Mouse (Mus musculus): Measurements from ENCODE around the gene Rere.

The Rere gene

DNA sequence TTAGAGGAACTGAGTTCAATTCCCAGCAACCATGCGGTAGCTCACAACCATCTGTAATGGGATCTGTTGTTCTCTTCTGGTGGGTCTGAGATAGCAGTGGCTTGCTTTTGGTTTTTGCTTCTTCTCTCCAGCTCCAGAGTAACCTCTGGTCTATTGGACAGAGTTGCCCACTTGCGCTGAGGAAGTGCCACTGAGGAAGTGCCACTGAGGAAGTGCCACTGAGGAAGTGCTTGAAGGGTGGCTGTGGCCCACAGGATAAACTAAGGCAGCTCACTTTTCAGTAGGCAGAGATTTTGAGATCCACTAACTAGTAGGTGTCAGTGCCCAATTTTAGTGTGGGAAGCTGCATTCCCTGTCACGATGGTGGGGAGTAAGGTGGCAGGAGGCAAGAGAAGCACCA, 327.2 kb downstream of the Rere start:
- no peak for DNase-seq (ENCODE audit: low spot score)

- DNase-seq (ENCODE audit: low spot score): no peak
Observed at GRCm38 (mm10) chr4:150613715-150614114, 332.3 kb downstream of the Rere start.

DNA sequence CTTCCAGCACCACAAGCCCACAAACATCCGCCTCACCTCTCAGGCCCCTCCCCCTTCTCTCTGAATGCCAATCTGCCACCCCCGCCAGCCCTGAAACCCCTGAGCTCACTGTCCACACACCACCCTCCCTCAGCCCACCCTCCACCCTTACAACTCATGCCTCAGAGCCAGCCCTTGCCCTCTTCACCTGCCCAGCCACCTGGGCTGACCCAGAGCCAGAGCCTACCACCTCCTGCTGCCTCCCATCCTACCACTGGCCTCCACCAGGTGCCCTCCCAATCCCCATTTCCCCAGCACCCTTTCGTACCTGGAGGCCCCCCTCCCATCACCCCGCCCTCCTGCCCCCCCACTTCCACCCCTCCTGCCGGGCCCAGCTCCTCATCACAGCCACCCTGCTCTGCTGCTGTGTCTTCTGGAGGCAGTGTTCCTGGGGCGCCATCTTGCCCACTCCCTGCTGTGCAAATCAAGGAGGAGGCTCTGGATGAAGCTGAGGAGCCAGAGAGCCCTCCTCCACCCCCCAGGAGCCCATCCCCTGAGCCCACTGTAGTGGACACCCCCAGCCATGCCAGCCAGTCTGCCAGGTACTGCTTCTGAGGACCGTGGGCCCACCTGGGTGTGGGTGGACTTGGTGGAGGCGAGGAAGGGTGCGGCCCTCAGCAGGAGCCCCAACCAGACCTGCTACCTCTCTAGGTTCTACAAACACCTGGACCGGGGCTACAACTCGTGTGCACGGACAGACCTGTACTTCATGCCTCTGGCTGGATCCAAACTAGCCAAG, 334.0 kb downstream of the Rere start:
- DNase-seq (ENCODE audit: low spot score): no peak

GRCm38 (mm10) chr4:150616029-150616420, 334.6 kb downstream of the Rere start:
- no peak for DNase-seq (ENCODE audit: low spot score)

DNA sequence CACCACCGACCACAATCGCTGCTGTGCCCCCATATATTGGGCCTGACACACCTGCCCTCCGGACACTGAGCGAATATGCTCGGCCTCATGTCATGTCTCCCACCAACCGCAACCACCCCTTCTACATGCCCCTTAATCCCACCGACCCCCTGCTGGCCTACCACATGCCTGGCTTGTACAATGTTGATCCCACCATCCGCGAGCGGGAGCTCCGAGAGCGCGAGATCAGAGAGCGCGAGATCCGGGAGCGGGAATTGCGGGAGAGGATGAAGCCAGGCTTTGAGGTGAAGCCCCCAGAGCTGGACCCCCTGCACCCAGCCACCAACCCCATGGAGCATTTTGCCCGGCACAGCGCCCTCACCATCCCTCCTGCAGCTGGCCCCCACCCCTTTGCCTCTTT, 335.4 kb downstream of the Rere start:
- DNase-seq (ENCODE audit: low spot score): no peak

DNA sequence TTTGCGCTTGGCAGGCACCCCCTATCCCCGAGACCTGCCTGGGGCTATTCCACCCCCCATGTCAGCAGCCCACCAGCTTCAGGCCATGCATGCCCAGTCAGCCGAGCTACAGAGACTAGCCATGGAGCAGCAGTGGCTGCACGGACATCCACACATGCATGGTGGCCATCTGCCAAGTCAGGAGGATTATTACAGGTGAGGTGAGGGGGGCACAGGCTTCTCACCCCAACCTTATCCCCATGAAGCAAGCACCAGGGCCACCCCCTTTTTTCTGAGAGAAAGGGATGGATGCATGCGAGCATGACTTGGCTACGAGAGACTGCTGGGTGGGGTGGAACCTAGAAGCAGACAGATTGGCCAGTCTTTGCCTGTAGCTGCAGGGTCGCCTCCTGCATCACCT, 337.6 kb downstream of the Rere start:
- no peak for DNase-seq (ENCODE audit: low spot score)

DNA sequence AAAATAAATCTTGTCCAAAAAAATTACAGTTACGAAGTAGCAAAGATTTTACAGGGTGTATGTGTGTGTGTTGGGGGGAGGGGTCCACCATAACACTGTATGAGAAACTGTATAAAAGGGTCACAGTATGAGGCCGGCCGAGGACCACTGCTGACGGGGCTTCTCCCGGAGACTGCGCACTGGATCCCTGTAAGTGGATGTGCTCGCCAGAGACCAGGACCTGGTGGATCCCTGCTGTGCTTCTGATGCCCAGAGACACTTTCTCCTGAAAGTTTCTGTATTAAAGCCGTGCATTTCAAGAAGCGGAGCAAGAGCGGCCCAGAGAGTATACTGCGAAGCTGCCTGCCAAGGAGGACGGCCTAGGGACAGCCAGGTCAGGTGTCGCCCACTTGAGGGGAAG, 341.2 kb downstream of the Rere start:
- DNase-seq (ENCODE audit: low spot score): no peak

GRCm38 (mm10) chr4:150624214-150624823, 342.9 kb downstream of the Rere start:
- DNase-seq (ENCODE audit: low spot score): no peak

DNA sequence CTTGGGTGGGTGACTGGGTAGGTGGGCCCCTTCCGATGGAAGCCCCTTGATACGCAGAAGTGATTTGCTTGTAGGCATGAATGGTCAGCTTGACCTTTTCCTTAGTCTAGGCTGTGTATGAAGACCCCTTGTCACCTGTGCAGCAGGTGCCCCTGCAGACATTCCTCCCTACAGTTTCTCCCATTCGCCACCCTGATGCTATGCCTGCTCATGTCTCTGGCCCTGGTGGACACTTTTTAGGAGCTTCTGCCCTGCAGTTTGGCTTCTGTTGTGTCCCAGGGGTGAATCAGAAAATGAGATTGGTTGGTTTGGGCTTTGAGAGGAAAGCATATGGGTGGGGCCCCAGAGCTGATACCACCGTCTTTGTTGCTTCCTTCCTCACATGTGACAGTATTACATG, 343.5 kb downstream of the Rere start:
- no peak for DNase-seq (ENCODE audit: low spot score)

DNA sequence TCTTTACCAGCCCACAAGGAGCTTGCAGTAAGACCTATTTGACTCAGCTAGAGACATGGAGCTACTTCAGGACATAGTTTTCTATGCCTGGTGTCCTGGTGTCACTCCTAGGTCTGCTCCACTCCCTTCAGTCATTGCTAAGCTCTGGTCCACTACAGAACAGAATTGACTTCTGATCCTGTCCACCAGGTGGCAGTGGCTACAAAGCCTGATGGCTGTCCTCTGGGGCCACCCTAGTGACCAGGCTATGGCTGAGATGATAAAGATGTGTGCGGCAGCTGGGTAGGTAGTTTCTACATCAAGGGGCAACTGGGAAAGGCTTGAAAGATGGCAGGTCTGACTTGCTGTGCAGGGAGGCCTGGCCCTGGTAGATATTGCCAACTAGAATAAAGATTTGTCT, 344.0 kb downstream of the Rere start:
- peak; percentile 83 for DNase-seq (ENCODE audit: low spot score)

- peak; percentile 53 for DNase-seq (ENCODE audit: low spot score)
Observed at GRCm38 (mm10) chr4:150625951-150626732, 344.7 kb downstream of the Rere start.

DNA sequence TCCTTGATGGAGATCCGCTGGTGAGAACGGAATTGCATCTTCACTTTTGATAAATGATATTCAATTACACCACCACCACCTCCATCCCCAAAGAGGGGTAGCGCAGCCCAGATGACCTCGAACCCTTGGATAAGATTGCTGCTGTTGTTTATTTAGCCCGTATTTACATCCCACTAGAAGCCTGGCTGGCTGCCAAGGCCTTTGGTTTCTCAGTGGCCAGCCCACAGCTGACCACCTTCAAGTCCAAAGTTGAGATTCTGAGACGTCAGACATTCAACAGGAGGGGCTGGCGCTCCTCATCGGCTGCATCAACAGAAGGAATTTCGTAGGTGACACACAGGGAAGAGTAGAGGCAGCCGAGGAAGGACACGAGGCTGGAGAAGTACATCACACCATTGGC, 347.8 kb downstream of the Rere start:
- no peak for DNase-seq (ENCODE audit: low spot score)

DNA sequence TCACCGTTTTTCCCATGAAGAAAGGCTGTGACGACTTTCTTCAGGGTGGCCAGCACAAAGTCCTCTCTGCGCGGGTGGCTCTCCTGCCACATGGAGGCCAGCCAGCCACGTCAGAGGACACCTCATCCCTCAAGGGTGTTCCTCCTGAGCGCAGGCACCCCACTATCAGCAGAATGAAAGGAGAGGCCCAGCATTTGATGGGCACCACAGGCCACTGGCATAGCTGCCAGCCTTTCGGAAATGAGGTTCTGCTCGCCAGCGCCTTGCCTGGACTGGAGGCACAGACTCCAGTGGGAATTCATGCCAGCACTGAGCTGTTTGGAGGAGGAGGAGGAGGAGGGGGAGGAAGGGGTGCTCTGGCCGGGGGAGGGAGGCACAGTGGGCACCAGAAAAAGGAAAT, 354.1 kb downstream of the Rere start:
- no peak for DNase-seq (ENCODE audit: low spot score)

GRCm38 (mm10) chr4:150636635-150637034, 355.2 kb downstream of the Rere start:
- DNase-seq (ENCODE audit: low spot score): no peak

DNA sequence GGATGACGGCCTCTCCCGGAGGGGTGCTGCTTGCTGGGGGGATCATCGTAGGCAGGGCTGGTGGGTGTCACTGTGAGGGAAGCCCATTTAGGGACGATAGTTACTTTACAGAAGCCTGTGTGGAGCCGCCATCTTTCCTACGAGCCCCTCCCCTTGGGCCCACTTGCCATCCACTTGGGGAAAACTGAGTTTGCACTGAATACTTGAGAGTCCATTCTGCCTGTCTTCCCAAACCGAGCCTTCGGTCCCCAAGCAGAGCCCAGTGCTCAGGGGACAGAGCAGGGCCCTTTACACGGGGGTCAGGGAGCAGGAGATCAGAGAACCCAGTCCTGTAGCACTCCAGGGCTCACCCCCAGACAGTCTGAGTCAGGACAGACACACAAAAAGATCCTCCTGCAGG, 362.9 kb downstream of the Rere start:
- no peak for DNase-seq (ENCODE audit: low spot score)

GRCm38 (mm10) chr4:150649327-150649726, 367.9 kb downstream of the Rere start:
- DNase-seq (ENCODE audit: low spot score): no peak

DNA sequence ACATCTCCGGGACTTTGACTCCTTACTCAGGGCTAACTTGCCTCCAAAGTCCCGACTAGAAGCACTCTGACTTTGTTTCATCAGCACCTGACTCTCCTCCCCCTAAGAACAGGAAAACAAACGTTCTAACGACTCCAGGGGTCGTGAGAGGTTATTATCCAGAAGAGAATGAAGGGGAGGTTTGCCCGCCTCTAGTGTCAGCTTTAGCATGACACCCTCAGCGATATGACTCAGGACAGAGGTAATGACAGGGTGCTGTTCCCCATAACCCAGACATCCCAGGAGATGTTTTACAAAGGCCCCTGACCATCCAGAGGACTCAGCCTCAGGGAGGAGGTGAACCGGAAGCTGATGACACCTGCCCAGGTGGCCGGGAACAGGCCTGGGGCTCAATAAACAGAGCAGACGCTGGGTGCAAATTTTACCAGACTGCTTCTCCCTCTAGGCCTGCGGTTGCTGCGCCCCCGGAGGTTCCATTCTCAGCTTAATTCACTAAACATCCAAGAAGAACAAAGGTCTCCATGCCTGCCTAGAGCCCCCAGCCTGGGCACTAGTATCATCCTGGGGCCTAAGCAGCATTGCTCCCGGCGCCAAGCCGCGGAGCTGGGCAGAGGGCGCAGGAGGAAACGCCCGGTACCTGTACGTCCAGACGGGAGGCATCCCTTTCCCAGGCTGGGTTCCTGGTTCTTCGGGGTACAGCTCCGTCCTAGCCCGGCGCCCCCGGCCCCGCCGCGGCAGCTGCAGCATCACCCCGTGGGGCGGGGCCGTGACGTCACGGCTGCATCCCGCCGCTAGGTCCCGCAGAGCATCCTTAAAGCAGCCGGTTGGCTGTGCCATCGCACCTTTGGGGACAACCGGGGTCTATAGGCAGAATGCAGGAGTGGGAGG, 370.2 kb downstream of the Rere start, which contains the start of gene Slc45a1:
Gene Slc45a1 (minus strand): TSS at position 785 of the 888 bp plus-strand sequence.
- peak; percentile 31 for DNase-seq (ENCODE audit: low spot score)

GRCm38 (mm10) chr4:150653072-150653599, 371.7 kb downstream of the Rere start:
- no peak for DNase-seq (ENCODE audit: low spot score)

- peak; percentile 87 for DNase-seq (ENCODE audit: low spot score)
Observed at GRCm38 (mm10) chr4:150655989-150656388, 374.5 kb downstream of the Rere start.

DNA sequence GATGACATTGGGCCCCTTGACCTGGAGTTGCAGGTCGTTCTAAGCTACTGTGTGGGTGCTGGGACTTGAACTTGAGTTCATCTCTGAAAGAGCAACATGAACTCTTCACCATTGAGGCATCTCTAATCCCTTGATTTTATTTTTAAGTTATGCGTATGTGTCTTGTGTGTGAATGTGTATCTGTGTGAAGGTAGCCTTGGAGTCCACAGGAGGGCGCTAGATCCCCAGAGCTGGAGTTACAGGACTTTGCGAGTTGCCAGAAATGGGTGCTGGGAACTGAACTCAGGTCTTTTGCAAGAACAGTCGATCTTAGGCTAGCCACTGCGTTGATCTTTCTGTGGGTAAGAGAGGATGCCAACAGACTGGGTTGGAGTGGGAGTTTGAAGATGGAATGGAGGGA, 375.1 kb downstream of the Rere start:
- no peak for DNase-seq (ENCODE audit: low spot score)

GRCm38 (mm10) chr4:150659926-150660610, 378.6 kb downstream of the Rere start:
- no peak for DNase-seq (ENCODE audit: low spot score)
